Mouse (Mus musculus) ES-Bruce4 (cell line): Measurements from ENCODE around the gene Cdh9. TPM values are rescaled to one million over a fixed set of nuclear protein-coding genes. Genes with fewer than 3 reads are reported as not detected.

ENCODE experiments used
- H3K27ac ChIP-seq: 2 replicates; pipeline ENCODE4 v1.5.1; 2012; ENCODE audit warnings: low read length, inconsistent platforms; ENCODE audit not compliant: insufficient read depth
- H3K27me3 ChIP-seq: 2 replicates; pipeline ENCODE4 v1.6.1; 2012; ENCODE audit warnings: mild to moderate bottlenecking, low read length, inconsistent platforms; ENCODE audit not compliant: control insufficient read depth, poor library complexity, insufficient read depth, severe bottlenecking
- H3K36me3 ChIP-seq: 2 replicates; pipeline ENCODE4 v1.6.1; 2012; ENCODE audit warnings: inconsistent platforms, mild to moderate bottlenecking, low read length, moderate library complexity; ENCODE audit not compliant: control insufficient read depth, poor library complexity, insufficient read depth, severe bottlenecking
- H3K4me1 ChIP-seq: one replicate; pipeline ENCODE4 v1.8.1; 2011; ENCODE audit warnings: low read length; ENCODE audit not compliant: control insufficient read depth, insufficient read depth
- H3K4me3 ChIP-seq: 2 replicates; pipeline ENCODE4 v1.5.1; 2011; ENCODE audit warnings: low read depth, mild to moderate bottlenecking, low read length
- H3K9ac ChIP-seq: 2 replicates; pipeline ENCODE4 v1.6.1; 2012; ENCODE audit warnings: low read depth, mild to moderate bottlenecking, inconsistent platforms; ENCODE audit not compliant: poor library complexity, severe bottlenecking
- H3K9me3 ChIP-seq: replicated peaks from 2 replicates; pipeline ENCODE4 v1.6.1; 2012; ENCODE audit warnings: mild to moderate bottlenecking, low read length, inconsistent platforms; ENCODE audit not compliant: control insufficient read depth, poor library complexity, insufficient read depth, severe bottlenecking
- CTCF ChIP-seq: IDR thresholded peaks from one replicate; pipeline ENCODE4 v1.8.1; 2011; ENCODE audit warnings: low read depth, low read length
- EP300 ChIP-seq: IDR thresholded peaks from 2 replicates; pipeline ENCODE4 v1.6.1; 2011; ENCODE audit warnings: low read depth, low read length; ENCODE audit not compliant: insufficient read depth
- POLR2A ChIP-seq: IDR thresholded peaks from one replicate; pipeline ENCODE4 v1.8.1; 2011; ENCODE audit warnings: low read length; ENCODE audit not compliant: insufficient read depth
- polyA plus RNA-seq: library from polyadenylated mRNA; stranded (reverse); fragments of >200 nt; gene quantifications from 2 replicates; pipeline ENCODE4 v1.2.4, GENCODE M21; 2011; ENCODE audit warnings: low read depth; ENCODE audit not compliant: missing spikeins, insufficient read depth, insufficient read length

The Cdh9 gene
- polyA plus RNA-seq, 1 experiment = not detected

- H3K9ac ChIP-seq = no peak overlapping the region
- no peaks in the 10 kb centered on the region for H3K9me3 ChIP-seq
- no peaks in the 10 kb centered on the region for H3K27me3 ChIP-seq
- H3K4me1 ChIP-seq = no peaks in the 10 kb centered on the region
- no peak overlapping the region for H3K27ac ChIP-seq
- TF ChIP-seq POLR2A = no peak
- TF ChIP-seq EP300 = no peak
- no peak for TF ChIP-seq CTCF
- H3K36me3 ChIP-seq = no peaks in the 10 kb centered on the region
- H3K4me3 ChIP-seq = no peak overlapping the region
Observed at GRCm38 (mm10) chr15:16882542-16882941, 154.0 kb downstream of the Cdh9 start.

DNA sequence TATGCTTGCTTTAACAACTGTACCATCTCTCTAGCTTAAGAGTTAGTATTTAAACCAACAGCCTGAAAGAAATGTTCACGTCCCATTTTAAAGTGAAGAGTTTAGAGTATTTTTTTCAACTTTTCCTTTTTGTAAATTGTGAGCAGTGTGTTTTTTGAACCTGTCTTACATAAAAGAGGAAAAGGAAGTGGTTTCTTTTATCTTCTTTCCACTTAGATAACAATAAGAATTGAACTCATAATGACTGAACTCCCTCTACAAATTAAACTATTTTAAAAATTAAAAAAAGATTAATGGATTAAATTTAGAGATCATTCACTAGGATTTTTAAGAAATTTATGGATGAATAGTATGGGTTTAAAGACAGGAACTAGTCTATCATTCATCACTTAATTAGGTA, 168.1 kb downstream of the Cdh9 start:
- no peak overlapping the region for H3K4me3 ChIP-seq
- no peaks in the 10 kb centered on the region for H3K9me3 ChIP-seq
- H3K9ac ChIP-seq = no peak overlapping the region
- H3K36me3 ChIP-seq = no peaks in the 10 kb centered on the region
- no peak overlapping the region for H3K27ac ChIP-seq
- TF ChIP-seq EP300 = no peak
- no peak for TF ChIP-seq POLR2A
- TF ChIP-seq CTCF = no peak
- H3K4me1 ChIP-seq = no peaks in the 10 kb centered on the region
- no peaks in the 10 kb centered on the region for H3K27me3 ChIP-seq
